In genomic region chr7:51754208-51754888, GRCm38 (mm10) we compare ENCODE assay signal across 14 mouse cellular contexts.
DNase-seq lines count a peak whose midpoint lies in the region; ATAC-seq and TF ChIP-seq lines count a peak whose summit lies in the region.
"Had no signal": no experiment of that assay in that cellular context is flagged by ENCODE, and none has a peak within 500 bp of the region (broad histone marks: within the 10 kb centered on the region; RNA-seq: fewer than 3 reads in every experiment).

No protein-coding gene starts in this region.

- H3K9ac ChIP-seq in forebrain, embryonic 12.5 days: no peak overlapping the region
- H3K9ac ChIP-seq in forebrain, embryonic 15.5 days (replicated peaks): no peak overlapping the region
- H3K9ac ChIP-seq in hindbrain, postnatal 0 days (replicated peaks; ENCODE audit: low read length): no peak overlapping the region
- H3K9ac ChIP-seq: heart, embryonic 12.5 days; liver, embryonic 13.5 days had no signal

- peak; percentile 28 for DNase-seq in embryo, embryonic 9.5 days (ENCODE audit: extremely low spot score)
- peak; percentile 48 for DNase-seq in hindbrain, postnatal 0 days (ENCODE audit: low spot score)
- DNase-seq in neural tube, embryonic 10.5 days (ENCODE audit: extremely low spot score, low spot score): peak; percentile 40
- no peak for DNase-seq in adrenal gland, postnatal 10 days
- DNase-seq in cerebellum, postnatal 4 days (ENCODE audit: low spot score in 2 of 2): no peak
- DNase-seq: adrenal gland, postnatal 14 days; liver, embryonic 13.5 days; lung, postnatal 10 days; right cerebral cortex, adult 18-20 months had no signal

- peak; percentile 82 for ATAC-seq in forebrain, embryonic 12.5 days (ENCODE audit: low FRiP score)
- ATAC-seq in forebrain, embryonic 15.5 days (replicated peaks): no peak
- ATAC-seq in hindbrain, postnatal 0 days: no peak
- ATAC-seq in activated CD4-positive, CD25-positive, alpha-beta regulatory T cell, adult 4 months: no peak

- H3K4me2 ChIP-seq in forebrain, embryonic 12.5 days: no peak overlapping the region
- no peak overlapping the region for H3K4me2 ChIP-seq in forebrain, embryonic 15.5 days (replicated peaks)
- H3K4me2 ChIP-seq in hindbrain, postnatal 0 days (ENCODE audit: low read depth, low read length): no peak overlapping the region
- H3K4me2 ChIP-seq: heart, embryonic 12.5 days; liver, embryonic 13.5 days had no signal

- no peaks in the 10 kb centered on the region for H3K36me3 ChIP-seq in forebrain, embryonic 12.5 days (replicated peaks)
- H3K36me3 ChIP-seq in forebrain, embryonic 15.5 days: no peaks in the 10 kb centered on the region
- H3K36me3 ChIP-seq in hindbrain, postnatal 0 days (ENCODE audit: insufficient read depth, low read length): no peaks in the 10 kb centered on the region
- H3K36me3 ChIP-seq: heart, embryonic 12.5 days; liver, embryonic 13.5 days had no signal

- 55% methylated on average over 13 of the region's 13 CpGs for WGBS in forebrain, embryonic 12.5 days
- 67% methylated on average over 13 of the region's 13 CpGs for whole genome bisulfite sequencing in forebrain, embryonic 15.5 days
- 25% methylated on average over 13 of the region's 13 CpGs for WGBS in hindbrain, postnatal 0 days

- no peak overlapping the region for H3K4me3 ChIP-seq in forebrain, embryonic 12.5 days (replicated peaks)
- no peak overlapping the region for H3K4me3 ChIP-seq in forebrain, embryonic 15.5 days
- H3K4me3 ChIP-seq in hindbrain, postnatal 0 days (ENCODE audit: low read length): no peak overlapping the region
- H3K4me3 ChIP-seq: heart, embryonic 12.5 days; left cerebral cortex, adult 2 months; liver, embryonic 13.5 days had no signal

- no peak for TF ChIP-seq CTCF in hindbrain, postnatal 0 days (IDR thresholded peaks at IDR 0.05; ENCODE audit: low read depth)

- no peaks in the 10 kb centered on the region; the same call in 1 of the 2 replicates for H3K27me3 ChIP-seq in forebrain, embryonic 12.5 days
- no peaks in the 10 kb centered on the region for H3K27me3 ChIP-seq in forebrain, embryonic 15.5 days
- H3K27me3 ChIP-seq in hindbrain, postnatal 0 days (ENCODE audit: insufficient read depth, low read length): no peaks in the 10 kb centered on the region
- H3K27me3 ChIP-seq: heart, embryonic 12.5 days; liver, embryonic 13.5 days had no signal

- H3K4me1 ChIP-seq in forebrain, embryonic 12.5 days: peaks cover 20% of the 10 kb centered on the region
- H3K4me1 ChIP-seq in forebrain, embryonic 15.5 days: peaks cover 11% of the 10 kb centered on the region
- H3K4me1 ChIP-seq in hindbrain, postnatal 0 days (ENCODE audit: insufficient read depth, low read length): 0 out of 2 replicates have a peak, but pooled peaks cover 3% of the 10 kb centered on the region
- H3K4me1 ChIP-seq: heart, embryonic 12.5 days; liver, embryonic 13.5 days had no signal

- H3K27ac ChIP-seq in forebrain, embryonic 12.5 days: peak overlapping the region; percentile 51
- H3K27ac ChIP-seq in forebrain, embryonic 15.5 days (replicated peaks): no peak overlapping the region
- no peak overlapping the region for H3K27ac ChIP-seq in hindbrain, postnatal 0 days
- H3K27ac ChIP-seq: left cerebral cortex, adult 2 months; liver, embryonic 13.5 days had no signal

- H3K9me3 ChIP-seq in forebrain, embryonic 12.5 days: no peaks in the 10 kb centered on the region
- no peaks in the 10 kb centered on the region for H3K9me3 ChIP-seq in forebrain, embryonic 15.5 days
- H3K9me3 ChIP-seq in hindbrain, postnatal 0 days (ENCODE audit: low read length): no peaks in the 10 kb centered on the region
- H3K9me3 ChIP-seq: heart, embryonic 12.5 days; liver, embryonic 13.5 days had no signal

Comparison
In these comparisons a context has a peak if more than half of its experiments do, and no peak if none do; other contexts are left out.
1. DNase-seq: peak in embryo, embryonic 9.5 days (single experiment), hindbrain, postnatal 0 days (single experiment) and neural tube, embryonic 10.5 days (single experiment); none in adrenal gland, postnatal 10 days (single experiment) and cerebellum, postnatal 4 days (0 of 2).